8 mouse cellular contexts compared by ENCODE assay signal in the genomic region with DNA sequence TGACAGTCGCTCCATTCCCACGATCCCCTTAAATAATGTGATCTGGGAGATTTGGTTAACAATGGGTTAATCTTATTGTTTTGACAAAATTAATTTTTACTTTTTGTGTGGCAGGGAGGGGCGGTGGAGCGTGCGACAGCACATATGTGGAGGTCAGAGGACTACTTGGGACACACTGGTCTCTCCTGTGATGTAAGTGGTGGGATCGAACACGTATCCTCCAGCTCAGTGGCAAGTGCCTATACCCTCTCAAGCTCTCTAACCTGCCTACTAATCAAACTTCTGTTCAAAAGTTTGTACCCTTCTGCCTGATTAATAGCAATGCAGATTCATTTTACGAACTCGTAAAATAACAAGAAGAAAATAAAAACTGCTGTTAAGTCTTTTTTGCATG. TPM values are rescaled to one million over a fixed set of nuclear protein-coding genes. Genes with fewer than 3 reads are reported as not detected.
DNase-seq lines count a peak whose midpoint lies in the region; ATAC-seq and TF ChIP-seq lines count a peak whose summit lies in the region.

No protein-coding gene starts in this region.

- peaks cover 8% of the 10 kb centered on the region for H3K4me1 ChIP-seq in kidney, embryonic 14.5 days (ENCODE audit: control insufficient read depth, insufficient read depth, low read length)
- H3K4me1 ChIP-seq in cortical plate, adult 2 months (ENCODE audit: control insufficient read depth, insufficient read depth, low read length) = peaks cover 7% of the 10 kb centered on the region
- peaks cover 24% of the 10 kb centered on the region for H3K4me1 ChIP-seq in hindbrain, embryonic 13.5 days (replicated peaks)
- H3K4me1 ChIP-seq in midbrain, embryonic 13.5 days (replicated peaks) = peaks cover 30% of the 10 kb centered on the region

- no peak for TF ChIP-seq POLR2A in cortical plate, adult 2 months (IDR thresholded peaks at IDR 0.05; ENCODE audit: extremely low read depth, insufficient read depth, low read length)

- DNase-seq in kidney, postnatal 4 days = no peak
- DNase-seq in T-cell, adult 2 months (ENCODE audit: low spot score) = no peak
- DNase-seq in urinary bladder, postnatal 4 days (ENCODE audit: low spot score in 2 of 2) = no peak
- DNase-seq in frontal cortex, adult 2 months (ENCODE audit: extremely low spot score in 1 of 2, low spot score in 1 of 2) = no peak

- 13% methylated on average over 9 of the region's 9 CpGs for WGBS in kidney, embryonic 14.5 days
- WGBS in hindbrain, embryonic 13.5 days = 14% methylated on average over 9 of the region's 9 CpGs
- 10% methylated on average over 9 of the region's 9 CpGs for WGBS in midbrain, embryonic 13.5 days

- peak; percentile 76 for ATAC-seq in kidney, embryonic 14.5 days (ENCODE audit: low FRiP score, low TSS enrichment)
- ATAC-seq in hindbrain, embryonic 13.5 days (ENCODE audit: low FRiP score) = peak; percentile 70
- peak; percentile 70 for ATAC-seq in midbrain, embryonic 13.5 days

- no peaks in the 10 kb centered on the region for H3K27me3 ChIP-seq in kidney, embryonic 14.5 days (ENCODE audit: control insufficient read depth, insufficient read depth, low read length)
- no peaks in the 10 kb centered on the region for H3K27me3 ChIP-seq in hindbrain, embryonic 13.5 days
- H3K27me3 ChIP-seq in midbrain, embryonic 13.5 days = no peaks in the 10 kb centered on the region

- no peak for TF ChIP-seq CTCF in cortical plate, adult 2 months (IDR thresholded peaks at IDR 0.05; ENCODE audit: extremely low read depth, insufficient read depth, low read length)

- peak overlapping the region; percentile 48 for H3K4me2 ChIP-seq in kidney, embryonic 14.5 days (replicated peaks; ENCODE audit: low read depth, low read length)
- peak overlapping the region; percentile 59 for H3K4me2 ChIP-seq in hindbrain, embryonic 13.5 days
- peak overlapping the region; percentile 68 for H3K4me2 ChIP-seq in midbrain, embryonic 13.5 days (replicated peaks)

- H3K36me3 ChIP-seq in kidney, embryonic 14.5 days (ENCODE audit: control insufficient read depth, insufficient read depth, low read length) = peaks cover 21% of the 10 kb centered on the region
- H3K36me3 ChIP-seq in hindbrain, embryonic 13.5 days = peaks cover 28% of the 10 kb centered on the region
- peaks cover 28% of the 10 kb centered on the region for H3K36me3 ChIP-seq in midbrain, embryonic 13.5 days

- H3K27ac ChIP-seq in kidney, embryonic 14.5 days (ENCODE audit: low read depth, low read length) = no peak overlapping the region
- no peak overlapping the region for H3K27ac ChIP-seq in cortical plate, adult 2 months (ENCODE audit: insufficient read depth, low read length)
- H3K27ac ChIP-seq in hindbrain, embryonic 13.5 days = no peak overlapping the region
- 0 out of 2 replicates have a peak overlapping the region, but pooled peaks have one; percentile 3 for H3K27ac ChIP-seq in midbrain, embryonic 13.5 days

- no peaks in the 10 kb centered on the region for H3K9me3 ChIP-seq in kidney, embryonic 14.5 days (ENCODE audit: control insufficient read depth, low read length)
- no peaks in the 10 kb centered on the region for H3K9me3 ChIP-seq in hindbrain, embryonic 13.5 days
- no peaks in the 10 kb centered on the region for H3K9me3 ChIP-seq in midbrain, embryonic 13.5 days

- H3K4me3 ChIP-seq in kidney, embryonic 14.5 days (ENCODE audit: low read length) = peak overlapping the region; percentile 91
- H3K4me3 ChIP-seq in cortical plate, adult 2 months (ENCODE audit: insufficient read depth, low read length) = peak overlapping the region; percentile 83
- peak overlapping the region; percentile 89 for H3K4me3 ChIP-seq in hindbrain, embryonic 13.5 days
- peak overlapping the region; percentile 94 for H3K4me3 ChIP-seq in midbrain, embryonic 13.5 days (replicated peaks)

- peak overlapping the region; percentile 94 for H3K9ac ChIP-seq in kidney, embryonic 14.5 days (ENCODE audit: low read depth, low read length)
- H3K9ac ChIP-seq in hindbrain, embryonic 13.5 days = peak overlapping the region; percentile 71
- H3K9ac ChIP-seq in midbrain, embryonic 13.5 days (replicated peaks) = peak overlapping the region; percentile 96

RNA-seq across cellular contexts. Expression of a gene that starts 0.5 kb away (rescaled TPM):
- 104 and 107 TPM in 2 replicates for polyA plus RNA-seq in kidney, embryonic 14.5 days (2014; fragmentation: Nextera tagmentation; extraction: Ambion mirVana)
- polyA plus RNA-seq in cortical plate, adult 2 months (2012; rRNA removed) = 154 and 158 TPM in 2 replicates
- 152 and 153 TPM in 2 replicates for polyA plus RNA-seq in hindbrain, embryonic 13.5 days (2015; fragmentation: Nextera tagmentation; extraction: Ambion mirVana)
- polyA plus RNA-seq in midbrain, embryonic 13.5 days (2015; fragmentation: Nextera tagmentation; extraction: Ambion mirVana) = 153 and 163 TPM in 2 replicates
- 149 TPM in 2 replicates for polyA plus RNA-seq in frontal cortex, adult 2 months (2012; rRNA removed)
